8 mouse cellular contexts compared by ENCODE assay signal in genomic region chr5:122274785-122275184, GRCm38 (mm10). TPM values are rescaled to one million over a fixed set of nuclear protein-coding genes. Genes with fewer than 3 reads are reported as not detected.
A peak's percentile ranks its signal among the peaks of the same experiment; 100 is the strongest.
DNase-seq lines count a peak whose midpoint lies in the region.

No protein-coding gene starts in this region.

- 0 out of 2 replicates have a peak, but pooled peaks cover 11% of the 10 kb centered on the region for H3K4me1 ChIP-seq in heart, embryonic 10.5 days

- no peaks in the 10 kb centered on the region for H3K9me3 ChIP-seq in heart, embryonic 10.5 days

- no peaks in the 10 kb centered on the region for H3K27me3 ChIP-seq in heart, embryonic 10.5 days (ENCODE audit: insufficient read depth, poor library complexity, severe bottlenecking)

- WGBS in heart, embryonic 10.5 days = 32% methylated on average over 5 of the region's 5 CpGs

- H3K36me3 ChIP-seq in heart, embryonic 10.5 days = no peaks in the 10 kb centered on the region

- DNase-seq in embryo, embryonic 10 days (ENCODE audit: low spot score) = peak; percentile 38
- no peak for DNase-seq in embryo, embryonic 9.5 days (ENCODE audit: extremely low spot score)
- DNase-seq in R1 (ENCODE audit: low read depth, low spot score) = peak; percentile 100
- peak; percentile 30 to 63 for DNase-seq in kidney, postnatal 4 days
- DNase-seq in spleen, adult 18-20 months = peak; percentile 67 to 76
- DNase-seq in neural tube, embryonic 10.5 days (ENCODE audit: extremely low spot score, low spot score) = no peak
- no peak for DNase-seq in urinary bladder, adult 18-20 months (ENCODE audit: low spot score in 2 of 2)
- no peak for DNase-seq in heart, embryonic 10.5 days (ENCODE audit: low spot score)

- no peak overlapping the region for H3K4me3 ChIP-seq in heart, embryonic 10.5 days

- H3K27ac ChIP-seq in heart, embryonic 10.5 days = no peak overlapping the region

RNA-seq across cellular contexts. Expression of gene Pptc7, which starts 9.4 kb away (rescaled TPM):
- 9.1 and 9.9 TPM in 2 replicates for polyA plus RNA-seq in heart, embryonic 10.5 days (2016; fragmentation: Nextera tagmentation; extraction: Ambion mirVana)

RNA-seq across cellular contexts. Expression of gene Tctn1, which starts 10.5 kb away (rescaled TPM):
- polyA plus RNA-seq in heart, embryonic 10.5 days (2016; fragmentation: Nextera tagmentation; extraction: Ambion mirVana) = 2.4 and 3.1 TPM in 2 replicates

Comparison
In these comparisons a context has a peak if more than half of its experiments do, and no peak if none do; other contexts are left out.
1. DNase-seq: peak in embryo, embryonic 10 days (single experiment), R1 (single experiment), kidney, postnatal 4 days (2 of 2) and spleen, adult 18-20 months (2 of 2); none in embryo, embryonic 9.5 days (single experiment), neural tube, embryonic 10.5 days (single experiment), urinary bladder, adult 18-20 months (0 of 2) and heart, embryonic 10.5 days (single experiment).